Mouse (Mus musculus) CD8-positive naive resting alpha-beta T cell, adult 2 months (primary cell): ENCODE measurements around the gene Zfp266.

Source experiments
- DNase-seq, 2 experiments: peaks; one replicate each; pipeline ENCODE4 v3.0.0; 2022; ENCODE audit warnings: low read depth in 2 of 2, low spot score in 2 of 2

Gene Zfp266

GRCm38 (mm10) chr9:20492527-20493233 is 28.5 kb downstream of the Zfp266 start, which contains the start of gene Zfp426:
TSS of gene Zfp426 (minus strand) at chr9:20492746.
- DNase-seq, result peak; percentile 81 to 84

DNA sequence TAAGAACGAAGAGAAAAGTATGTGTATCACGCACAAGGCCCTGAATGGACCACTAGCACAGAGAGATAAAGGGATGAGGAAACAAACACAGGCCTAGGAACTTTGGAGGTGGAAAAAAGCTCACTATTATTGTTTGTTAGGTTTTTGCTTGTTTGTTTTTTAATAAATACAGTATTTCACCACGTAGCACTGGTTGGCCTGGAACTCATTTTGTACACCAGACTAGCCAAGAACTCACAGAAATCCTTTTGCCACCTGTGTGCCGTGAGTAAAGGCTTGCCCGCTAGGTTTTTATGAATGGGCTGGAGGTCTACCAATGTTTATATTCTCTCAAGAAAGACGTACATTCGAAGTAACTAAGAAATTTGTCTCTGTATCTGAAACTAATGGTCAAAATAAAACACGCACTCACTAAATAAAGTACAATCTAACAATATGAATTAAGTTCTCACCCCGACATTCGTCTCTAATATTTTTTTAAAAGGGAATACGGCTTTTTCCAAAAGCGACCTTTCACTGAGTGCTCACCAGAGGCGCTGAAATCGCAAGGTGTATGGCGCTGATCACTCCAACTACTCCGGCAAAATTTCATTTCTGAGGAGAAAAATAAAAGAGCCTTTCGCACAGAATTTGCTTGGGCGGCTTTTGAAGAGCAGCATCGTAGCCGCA is 29.2 kb downstream of the Zfp266 start:
- DNase-seq, result no peak

- DNase-seq, result no peak
Observed at GRCm38 (mm10) chr9:20489536-20489935, 31.7 kb downstream of the Zfp266 start.

GRCm38 (mm10) chr9:20479396-20479795 is 41.8 kb downstream of the Zfp266 start:
- no peak for DNase-seq

- no peak for DNase-seq
Observed at GRCm38 (mm10) chr9:20476632-20477031, 44.6 kb downstream of the Zfp266 start.

DNA sequence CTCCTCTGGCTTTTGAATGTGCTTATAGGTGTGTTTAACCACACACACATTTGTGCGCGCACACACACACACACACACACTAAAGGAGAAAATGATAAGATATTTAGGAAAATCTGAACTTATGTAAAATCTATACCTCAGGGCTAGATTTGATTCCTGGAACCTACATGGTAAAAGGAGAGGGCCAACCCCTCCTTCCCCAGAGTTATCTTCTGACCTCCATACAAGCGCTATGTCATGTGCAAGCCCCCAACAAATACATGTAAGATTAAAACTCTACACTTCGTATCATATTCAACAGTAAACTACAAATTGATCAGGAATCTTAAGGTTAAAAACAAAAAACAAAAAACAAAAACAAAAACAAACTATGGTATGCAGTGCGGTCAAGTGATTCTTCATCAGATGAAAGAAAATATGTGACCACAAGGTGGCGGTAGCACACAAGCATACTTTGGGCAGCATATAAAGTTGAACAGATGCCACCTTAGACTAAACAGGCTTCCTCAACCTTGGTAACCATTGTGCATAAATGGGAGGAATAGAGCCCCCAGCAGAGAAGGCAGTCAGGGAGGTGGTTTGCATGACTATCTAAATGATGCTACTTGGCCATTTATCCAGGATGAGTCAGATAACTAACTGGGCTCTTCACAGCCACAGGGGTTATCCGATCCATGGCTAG is 54.3 kb downstream of the Zfp266 start:
- peak; percentile 58 to 69 for DNase-seq

- DNase-seq, result peak; percentile 60 to 65
Observed at GRCm38 (mm10) chr9:20459377-20460317, 61.6 kb downstream of the Zfp266 start, which contains the start of gene Zfp26. TSS of gene Zfp26 (minus strand) at chr9:20460162.

DNA sequence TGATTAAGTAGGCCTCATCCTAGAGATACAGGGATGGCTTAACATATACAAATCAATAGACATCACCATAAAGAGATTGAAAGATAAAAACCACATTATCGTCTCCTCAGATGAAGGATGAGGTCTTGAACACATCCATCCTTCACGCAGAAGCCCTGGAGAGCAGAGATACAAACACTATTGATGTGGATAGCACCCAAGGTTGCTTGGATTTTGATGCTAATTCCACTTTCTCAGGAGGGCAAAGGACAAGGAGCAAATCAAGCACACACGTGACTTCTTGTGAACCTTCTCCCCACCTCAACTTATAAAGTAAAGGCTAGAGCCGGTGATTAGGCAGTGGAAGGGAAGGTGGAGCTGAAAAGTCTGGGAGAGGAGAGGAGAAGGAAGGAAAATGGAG is 67.6 kb downstream of the Zfp266 start:
- DNase-seq, result no peak

- no peak for DNase-seq
Observed at GRCm38 (mm10) chr9:20451493-20451892, 69.7 kb downstream of the Zfp266 start.
